Mouse (Mus musculus): ENCODE measurements around the gene Lingo2.

Lingo2 gene

DNA sequence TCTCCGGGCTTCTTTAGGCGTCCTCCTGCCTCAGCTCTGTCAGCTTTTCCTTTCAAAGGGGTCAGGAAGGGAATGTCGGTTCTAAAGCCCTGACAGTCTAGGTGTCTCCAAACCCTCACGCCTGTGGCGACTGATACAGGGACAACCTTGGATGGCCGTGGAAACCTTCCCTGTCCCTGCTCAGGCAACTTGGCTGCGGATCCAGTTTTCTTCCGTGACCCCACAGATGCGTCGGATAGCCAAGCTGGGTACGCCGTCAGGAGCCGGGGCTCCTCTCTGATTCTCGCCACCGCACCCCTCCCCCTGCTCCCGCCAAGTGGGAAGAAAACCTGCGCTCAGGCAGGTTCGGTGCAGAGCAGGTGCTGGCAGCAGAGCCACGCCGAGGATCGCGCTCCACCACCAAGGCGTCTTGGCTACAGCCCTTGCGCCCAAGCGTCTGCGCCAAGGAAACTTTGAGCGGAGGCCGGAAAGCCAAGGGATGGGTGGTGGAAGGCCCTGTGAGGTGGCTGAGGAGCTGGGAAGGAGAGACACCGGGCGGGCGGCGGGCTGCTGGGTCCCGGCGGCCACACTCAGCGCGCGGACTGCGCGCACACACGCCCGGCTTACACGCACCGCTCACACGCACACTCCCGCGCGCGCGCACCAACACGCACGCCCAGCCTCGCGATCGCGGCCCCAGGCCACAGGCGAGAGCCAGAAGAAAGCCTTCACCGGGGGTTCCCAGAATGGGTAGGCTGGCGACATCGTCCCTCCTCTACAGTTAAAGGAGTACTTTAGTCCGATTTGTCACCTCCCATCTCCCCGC, at the start of gene Lingo2:
Lingo2 (minus strand) TSS at position 598 of the 805 bp plus-strand sequence.
- DNase-seq (ENCODE audit: low read depth, low spot score) = no peak

DNA sequence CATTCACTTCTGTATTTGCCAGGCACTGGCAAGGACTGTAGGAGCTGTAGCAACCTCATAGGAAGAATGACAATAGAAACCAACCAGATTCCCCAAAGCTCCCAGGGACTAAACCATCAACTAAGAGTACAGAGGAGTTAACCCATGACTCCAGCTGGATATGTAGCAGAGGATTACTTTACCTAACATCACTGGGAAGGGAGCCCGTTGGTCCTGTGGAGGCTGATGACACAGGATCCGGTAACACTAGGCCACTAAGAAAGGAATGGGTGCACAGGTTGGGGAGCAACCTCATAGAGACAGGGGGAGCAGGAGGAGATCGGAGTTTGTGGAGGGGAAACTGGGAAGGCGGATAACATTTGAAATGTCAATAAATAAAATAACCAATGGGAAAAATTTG, 21.8 kb upstream of the Lingo2 start:
- no peak for DNase-seq (ENCODE audit: low read depth, low spot score)

DNA sequence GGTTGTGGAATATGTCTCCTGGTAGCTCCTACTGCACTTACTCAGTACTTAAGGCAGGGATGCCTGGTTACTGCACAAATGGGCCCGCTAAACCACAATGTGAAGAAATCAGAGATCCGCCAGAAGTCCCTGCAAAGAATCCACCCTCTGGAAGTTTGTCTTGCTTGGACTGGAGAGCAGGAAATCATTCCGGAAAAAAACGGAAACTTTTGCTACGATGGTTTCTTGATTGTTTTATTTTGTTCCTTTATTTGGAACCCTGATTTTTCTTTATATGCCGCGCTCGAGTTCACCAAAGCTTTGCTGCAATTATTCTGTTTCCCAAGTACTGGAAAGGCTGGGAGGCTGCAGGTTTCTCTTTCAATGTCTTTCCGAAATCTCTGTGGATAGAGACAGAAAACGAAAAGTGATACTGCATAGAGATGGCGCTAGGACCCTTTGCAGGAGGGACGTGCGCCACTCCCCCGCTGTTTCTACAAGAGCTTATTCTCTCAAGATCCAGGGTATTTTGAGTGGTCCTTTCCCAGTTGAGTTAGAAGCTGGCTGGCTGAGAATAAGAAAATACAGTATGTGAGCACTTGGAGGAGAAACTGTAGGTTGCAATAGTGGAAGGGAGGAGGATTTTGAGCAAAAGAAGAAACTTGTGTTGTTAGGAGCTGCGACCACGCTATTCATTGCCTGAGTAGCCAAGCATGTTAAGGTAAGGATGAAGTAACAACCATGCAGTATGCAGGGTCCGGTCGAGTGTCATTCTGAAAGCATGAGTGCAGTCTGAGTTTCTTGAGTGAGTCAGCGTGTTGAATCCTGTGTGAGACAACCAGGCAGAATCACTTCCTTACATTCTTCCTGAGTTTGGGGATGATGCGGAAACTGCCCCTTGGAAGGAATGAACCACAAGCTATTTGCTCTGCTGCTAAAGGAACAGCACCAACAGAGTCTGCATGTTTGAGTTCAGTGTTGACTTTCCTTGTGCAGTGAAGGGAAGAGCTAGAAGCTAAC, 1.2 kb upstream of the Lingo2 start:
- no peak for DNase-seq (ENCODE audit: low read depth, low spot score)

DNA sequence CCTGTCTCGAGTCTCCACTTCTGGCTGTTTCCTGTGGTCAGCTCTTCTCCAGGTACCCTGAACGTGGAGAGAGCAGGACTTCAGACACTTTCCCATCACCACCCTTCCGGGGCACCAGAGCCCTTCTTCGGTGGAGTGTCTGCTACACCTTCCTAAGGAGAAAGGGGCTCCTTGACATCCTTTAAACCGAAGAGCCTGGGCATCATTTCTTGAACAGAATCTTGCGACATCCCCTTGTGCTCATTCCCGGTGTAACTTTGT, 338 bp upstream of the Lingo2 start:
- DNase-seq (ENCODE audit: low read depth, low spot score) = no peak

DNA sequence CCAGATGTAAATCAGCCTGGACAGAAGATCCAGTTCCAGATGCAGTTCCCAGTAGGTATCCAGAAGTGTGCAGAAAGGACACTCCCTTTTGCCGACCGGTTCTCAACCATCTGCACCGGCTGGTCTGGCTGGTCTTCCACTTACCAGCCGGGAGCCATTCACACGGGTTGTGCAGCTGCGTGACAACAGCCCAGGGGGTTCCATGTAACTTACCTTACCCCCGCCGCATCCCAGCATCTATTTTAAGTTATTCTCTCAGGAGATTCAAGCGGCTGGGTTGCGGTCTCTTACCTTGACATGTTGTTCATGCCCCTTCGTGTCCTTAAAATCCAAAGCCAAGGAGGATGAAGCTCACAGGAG, 777 bp downstream of the Lingo2 start:
- DNase-seq (ENCODE audit: low read depth, low spot score) = no peak

DNA sequence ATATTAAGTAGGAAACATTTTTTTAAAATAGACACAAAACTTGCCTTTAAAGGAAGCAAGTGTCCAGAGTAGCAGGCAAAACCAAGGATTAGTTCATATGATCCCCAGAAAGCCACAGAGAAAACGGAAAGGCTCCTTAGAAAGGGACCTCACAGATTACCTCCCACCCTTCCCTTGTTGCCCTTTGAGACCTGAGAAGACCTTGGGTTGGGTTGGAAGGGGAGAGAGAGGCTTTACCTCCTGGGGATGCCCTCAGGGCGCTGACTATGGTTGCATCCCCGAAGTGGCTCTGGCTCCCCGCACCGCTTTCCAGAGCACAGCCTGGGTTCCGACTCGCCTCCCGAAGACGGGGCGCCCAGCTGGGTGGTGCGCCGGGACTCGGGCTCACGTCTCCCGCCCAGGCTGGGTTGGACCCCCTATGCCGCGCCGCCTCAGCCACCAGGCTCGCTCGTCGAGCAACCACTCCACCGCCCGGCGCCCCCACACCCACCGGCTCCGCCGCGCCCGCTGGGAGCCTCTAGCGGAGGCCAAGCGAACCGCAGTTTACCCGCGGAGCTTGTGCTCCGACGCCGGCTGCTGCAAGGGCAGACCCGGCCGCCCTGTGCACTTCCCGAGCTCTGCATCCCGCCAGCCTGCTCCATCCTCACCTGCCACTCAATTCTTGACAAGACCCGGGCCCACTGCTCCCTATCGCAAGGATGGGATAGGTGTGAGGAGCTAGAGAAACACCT, 1.4 kb downstream of the Lingo2 start:
- DNase-seq (ENCODE audit: low read depth, low spot score) = peak; percentile 37

DNA sequence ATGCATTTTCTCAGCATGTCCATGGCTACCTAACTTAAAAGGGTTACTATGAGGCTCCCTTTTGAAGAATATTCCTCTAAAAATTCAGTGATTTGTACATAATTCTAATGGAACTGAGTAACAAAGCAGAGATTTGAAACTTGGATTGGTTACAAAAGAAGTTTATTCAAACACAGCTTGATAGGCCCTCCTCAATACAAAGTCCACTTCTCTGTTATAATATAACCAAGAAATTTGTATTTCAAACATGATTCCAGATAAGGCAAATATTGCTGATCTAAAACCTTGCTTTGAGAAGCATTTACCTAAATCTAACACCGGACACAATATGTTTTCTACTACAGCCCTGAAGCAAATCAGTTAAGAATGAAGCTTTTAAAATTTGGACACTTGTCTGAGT, 60.7 kb downstream of the Lingo2 start:
- no peak for DNase-seq (ENCODE audit: low read depth, low spot score)

DNA sequence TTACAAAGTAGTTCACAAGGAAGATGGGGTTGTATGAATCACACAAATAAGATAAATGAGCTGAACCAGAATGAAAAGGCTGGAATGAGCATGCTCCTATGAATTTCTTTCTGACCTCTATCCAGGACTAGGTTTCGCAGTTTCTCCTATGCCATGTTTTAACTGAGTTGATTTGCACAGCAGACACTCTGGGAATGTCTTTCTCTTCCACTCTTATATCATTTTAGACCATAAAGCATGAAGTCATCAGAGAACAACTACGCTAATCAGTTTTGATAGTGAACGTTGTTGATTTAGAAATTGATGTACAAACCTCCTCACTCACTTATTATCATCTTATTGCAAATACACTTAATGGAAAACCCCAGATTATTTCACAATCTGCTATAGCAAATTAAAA, 61.2 kb downstream of the Lingo2 start:
- DNase-seq (ENCODE audit: low read depth, low spot score) = no peak

DNA sequence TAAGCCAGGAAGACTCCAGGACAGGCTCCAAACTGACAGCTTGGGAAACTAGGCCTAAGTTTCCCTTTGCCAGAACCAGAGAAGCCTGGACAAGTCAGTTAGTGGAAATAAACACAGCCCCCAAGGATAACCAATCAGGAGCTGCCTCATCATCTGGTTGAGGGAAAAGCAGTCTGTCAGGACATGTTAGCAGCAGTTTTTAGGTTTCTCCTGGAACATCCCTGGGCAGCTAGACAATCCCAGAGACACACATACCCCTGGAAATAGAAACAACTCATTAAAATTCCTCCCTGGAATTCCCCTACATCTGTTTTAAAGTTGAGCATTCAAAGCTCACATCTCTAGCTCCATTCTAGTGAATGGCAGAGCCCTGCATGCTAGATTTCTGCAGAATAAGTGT, 76.8 kb downstream of the Lingo2 start:
- no peak for DNase-seq (ENCODE audit: low read depth, low spot score)

DNA sequence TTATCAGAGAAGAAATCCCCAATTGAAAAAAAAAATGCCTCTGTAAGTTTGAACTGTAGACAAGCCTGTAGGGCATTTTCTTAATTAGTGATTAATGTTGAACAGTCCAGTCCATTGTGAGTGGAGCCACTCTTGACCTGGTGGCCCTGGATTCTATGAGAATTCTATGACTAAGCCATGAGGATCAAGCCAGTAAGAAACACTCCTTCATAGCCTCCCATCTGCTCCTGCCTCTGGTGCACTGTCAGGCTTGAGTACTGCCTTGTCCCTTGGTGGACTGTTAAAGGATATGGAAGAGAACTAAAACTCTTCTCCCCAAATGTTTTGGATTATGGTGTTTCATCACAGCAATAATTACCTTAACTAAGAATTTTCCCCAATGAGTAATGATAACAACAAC, 126.6 kb downstream of the Lingo2 start:
- no peak for DNase-seq (ENCODE audit: low read depth, low spot score)

DNA sequence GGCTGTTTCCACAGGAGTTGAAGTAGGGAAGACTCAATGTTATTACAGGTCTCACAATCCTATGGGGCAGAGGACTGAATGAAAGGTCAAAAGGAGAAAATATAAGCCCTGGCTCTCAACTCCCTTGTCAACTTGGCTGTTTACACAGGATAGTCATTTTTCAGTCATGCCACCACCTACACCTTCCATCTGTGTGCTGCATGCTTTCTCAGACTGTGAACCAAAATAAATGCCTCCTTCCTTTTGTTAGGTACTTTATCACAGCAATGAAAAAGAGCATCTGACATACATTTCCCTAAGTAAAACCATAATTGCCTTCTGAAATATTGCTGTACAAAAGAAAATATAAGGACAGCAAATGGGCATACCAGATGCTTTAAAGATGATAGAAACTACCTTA, 129.6 kb downstream of the Lingo2 start:
- DNase-seq (ENCODE audit: low read depth, low spot score) = no peak

DNA sequence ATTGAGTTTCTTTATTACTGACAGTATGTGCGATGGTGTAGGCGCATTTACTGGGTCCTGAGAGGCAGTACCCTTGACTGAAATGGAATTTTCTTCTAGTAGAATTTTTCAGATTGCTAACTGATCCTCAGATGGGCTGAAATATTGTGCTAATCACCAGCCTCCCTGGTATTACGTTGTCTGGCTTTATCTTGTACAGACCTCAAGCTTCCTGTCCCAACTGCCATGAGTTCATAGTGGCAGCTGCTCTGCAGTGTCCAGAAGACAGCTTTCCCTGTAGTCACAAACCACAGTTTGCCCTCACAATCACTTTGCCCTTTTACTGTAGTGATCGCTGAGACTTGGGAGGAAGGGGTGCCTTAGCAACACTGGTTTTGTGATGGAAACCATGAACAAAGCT, 176.5 kb downstream of the Lingo2 start:
- DNase-seq (ENCODE audit: low read depth, low spot score) = no peak

DNA sequence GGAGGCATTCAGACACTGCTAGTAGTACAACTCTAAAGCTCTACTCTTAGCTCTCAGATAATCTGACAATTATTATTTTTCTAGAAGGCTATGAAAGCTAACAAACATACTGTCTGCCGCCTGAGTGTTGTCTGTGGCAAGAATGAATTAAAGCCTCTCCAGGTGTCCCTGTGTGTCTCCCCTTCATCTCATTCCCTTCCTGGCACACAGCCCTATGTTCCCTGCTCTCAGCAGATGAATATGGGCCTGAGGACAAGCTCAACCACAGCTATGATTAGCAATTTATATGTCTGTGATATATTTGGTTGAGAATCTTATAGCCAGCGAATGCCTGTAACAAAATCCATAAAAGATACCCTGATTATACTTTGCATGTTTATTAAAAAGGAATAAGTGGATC, 220.9 kb downstream of the Lingo2 start:
- DNase-seq (ENCODE audit: low read depth, low spot score) = no peak

DNA sequence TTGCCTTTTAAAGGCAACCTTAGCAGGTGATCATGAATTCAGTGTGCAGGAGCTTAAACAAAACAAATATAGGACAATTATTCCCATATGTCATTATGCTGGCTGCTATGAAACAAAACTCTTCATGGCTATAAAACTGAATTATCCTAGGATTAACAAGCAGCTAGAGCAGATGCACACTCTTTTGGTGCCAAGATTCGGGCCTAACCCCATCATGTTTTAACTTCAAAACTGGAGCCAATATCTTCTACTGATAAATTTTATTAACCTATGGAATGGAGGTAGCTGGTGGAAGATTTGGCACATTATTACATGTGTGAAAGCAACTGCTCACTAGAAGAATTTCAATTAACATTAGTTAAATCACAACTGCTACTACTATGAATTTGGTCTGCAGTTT, 235.1 kb downstream of the Lingo2 start:
- no peak for DNase-seq (ENCODE audit: low read depth, low spot score)

DNA sequence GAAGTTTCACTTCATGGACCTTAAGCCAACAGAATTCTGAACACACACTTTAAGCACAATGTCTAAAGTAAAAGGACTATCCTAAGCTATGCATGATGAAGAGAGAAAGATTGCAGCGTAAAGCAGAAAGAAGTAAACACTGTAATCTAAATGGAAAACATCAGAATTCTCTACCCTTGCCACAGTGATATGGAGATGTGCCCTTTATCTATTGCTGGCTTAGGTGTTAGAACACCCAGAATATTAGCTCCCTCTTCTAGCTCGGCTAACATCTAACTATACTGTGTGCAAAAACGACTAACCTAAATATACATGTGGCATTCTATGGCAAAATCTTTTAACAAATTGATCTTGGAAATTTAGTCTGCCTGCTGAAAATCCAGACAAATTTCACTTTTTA, 252.7 kb downstream of the Lingo2 start:
- no peak for DNase-seq (ENCODE audit: low read depth, low spot score)

DNA sequence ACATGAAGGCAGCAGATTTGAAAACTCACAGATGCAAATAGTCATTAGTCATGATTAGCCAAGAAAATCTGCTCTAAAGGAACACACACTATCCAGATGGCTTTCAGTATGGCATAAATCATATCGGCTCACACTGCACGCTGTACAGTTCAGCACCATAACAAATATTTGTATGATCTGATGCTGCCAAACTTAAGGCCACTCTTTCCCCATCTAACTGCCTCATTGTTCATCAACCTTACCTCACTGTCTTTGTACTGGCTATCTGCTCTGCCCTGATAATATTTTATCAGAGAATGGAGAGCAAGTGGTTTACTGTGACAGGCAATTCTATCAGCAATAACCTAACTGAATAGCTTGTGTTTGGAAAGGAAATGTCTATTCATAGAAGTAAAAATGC, 254.7 kb downstream of the Lingo2 start:
- DNase-seq (ENCODE audit: low read depth, low spot score) = no peak

DNA sequence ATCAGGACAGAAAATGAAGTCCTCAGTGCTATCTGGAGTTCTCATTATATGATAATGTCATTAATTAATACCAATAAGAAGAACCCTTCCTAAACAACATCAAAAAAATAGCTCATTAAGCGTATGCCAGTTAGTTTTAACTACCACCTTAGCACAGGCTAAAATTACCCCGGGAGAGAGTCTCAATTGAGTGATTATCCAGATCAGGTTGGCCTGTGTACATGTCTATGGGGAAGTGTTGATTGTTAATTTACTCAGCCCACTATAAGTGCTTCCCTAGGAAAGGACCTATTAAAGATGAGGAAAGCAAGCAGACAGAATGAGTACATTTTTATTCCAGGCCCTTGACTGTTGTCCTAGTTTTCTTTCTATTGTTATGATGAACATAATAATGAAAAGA, 291.6 kb downstream of the Lingo2 start:
- DNase-seq (ENCODE audit: low read depth, low spot score) = no peak

DNA sequence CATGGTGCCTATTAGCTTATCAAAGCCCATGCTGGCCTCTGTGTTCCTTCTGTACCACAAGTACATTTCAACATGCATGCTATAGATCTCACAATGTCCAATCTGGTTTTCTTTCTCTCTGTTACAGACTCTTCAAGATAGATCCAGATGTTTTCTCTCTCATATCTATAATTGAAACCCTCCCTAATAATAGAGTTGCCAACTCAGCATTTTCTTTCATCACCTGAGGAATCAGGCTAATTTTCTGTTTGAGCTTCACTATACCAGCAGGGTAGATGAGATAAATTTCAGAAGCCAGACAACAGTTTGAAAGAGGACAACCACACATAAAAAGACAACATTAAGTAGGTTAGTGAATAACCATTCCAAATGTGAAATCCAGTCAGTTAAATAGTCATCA, 303.8 kb downstream of the Lingo2 start:
- DNase-seq (ENCODE audit: low read depth, low spot score) = no peak

DNA sequence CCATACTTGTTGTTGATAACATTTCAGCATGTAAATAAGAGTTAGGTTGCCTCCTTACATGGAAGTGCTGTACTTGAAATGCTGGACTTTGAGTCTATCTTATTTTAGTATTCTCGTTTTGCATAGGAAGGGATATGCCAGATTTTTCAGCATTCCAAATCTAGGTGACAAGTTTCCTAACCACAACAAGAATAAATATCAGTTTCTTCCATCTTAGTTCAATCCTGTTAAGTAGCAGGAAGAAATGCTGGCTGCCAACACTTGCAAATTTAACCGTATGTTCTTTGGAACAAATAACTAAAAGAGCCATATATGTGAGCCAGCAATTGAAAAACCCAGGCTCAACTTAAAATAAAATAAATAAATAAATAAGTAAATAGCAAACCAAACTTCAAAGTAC, 315.9 kb downstream of the Lingo2 start:
- no peak for DNase-seq (ENCODE audit: low read depth, low spot score)

DNA sequence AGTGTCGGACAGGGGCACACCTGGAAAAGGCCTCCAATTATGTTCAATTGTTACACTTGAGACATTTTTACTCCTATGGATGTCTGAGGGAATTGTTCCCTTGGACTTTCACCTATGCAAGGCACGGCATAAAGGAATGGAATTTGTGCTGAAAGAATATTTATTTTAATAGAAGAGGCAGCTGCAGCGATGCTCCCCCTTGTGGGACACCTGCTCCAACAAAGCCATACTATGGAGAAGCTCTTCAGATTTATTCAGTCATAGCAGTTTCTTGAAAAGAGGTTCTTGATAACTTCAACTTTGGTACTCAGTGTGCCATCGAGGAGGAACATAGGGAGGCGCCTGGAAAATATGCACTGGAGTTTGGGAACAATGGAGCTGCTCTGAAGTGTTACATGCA, 374.7 kb downstream of the Lingo2 start:
- DNase-seq (ENCODE audit: low read depth, low spot score) = no peak

DNA sequence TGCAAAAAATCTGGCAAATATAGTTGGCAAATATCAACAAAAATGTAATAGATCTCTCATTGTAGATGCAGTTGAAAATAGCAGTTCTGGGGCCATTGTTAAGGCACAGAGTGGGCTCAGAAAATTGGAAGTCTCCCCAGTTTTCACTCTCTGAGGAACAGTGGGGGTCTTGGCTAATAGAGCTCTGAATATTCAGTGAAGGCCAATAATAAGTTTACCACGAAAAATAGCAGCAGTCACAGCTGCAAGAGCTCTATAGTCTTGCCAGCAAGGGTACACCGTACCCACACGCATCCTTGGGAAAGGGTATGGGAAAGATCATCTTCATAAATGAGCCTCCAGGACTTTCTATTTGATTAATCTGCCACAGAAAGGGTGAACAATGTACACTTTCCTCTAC, 375.3 kb downstream of the Lingo2 start:
- no peak for DNase-seq (ENCODE audit: low read depth, low spot score)

DNA sequence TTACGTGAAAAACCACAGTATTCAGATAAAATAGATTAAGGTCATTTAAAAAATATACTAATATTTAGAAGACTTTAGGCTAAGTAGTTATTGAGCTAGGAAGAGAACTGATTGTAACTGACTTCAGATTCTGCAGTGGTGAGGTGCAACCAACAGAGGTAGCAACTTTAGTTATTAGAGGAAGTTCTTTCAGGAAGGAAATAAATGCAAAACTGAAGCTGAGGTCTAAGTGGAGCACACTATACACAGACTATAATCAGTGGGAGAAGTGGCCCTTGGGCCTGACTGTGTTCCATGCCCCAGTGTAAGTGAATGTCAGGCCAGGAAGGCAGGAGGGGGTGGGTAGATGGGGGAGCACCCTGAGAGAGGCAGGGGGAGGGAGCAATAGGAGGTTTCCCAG, 385.0 kb downstream of the Lingo2 start:
- no peak for DNase-seq (ENCODE audit: low read depth, low spot score)

DNA sequence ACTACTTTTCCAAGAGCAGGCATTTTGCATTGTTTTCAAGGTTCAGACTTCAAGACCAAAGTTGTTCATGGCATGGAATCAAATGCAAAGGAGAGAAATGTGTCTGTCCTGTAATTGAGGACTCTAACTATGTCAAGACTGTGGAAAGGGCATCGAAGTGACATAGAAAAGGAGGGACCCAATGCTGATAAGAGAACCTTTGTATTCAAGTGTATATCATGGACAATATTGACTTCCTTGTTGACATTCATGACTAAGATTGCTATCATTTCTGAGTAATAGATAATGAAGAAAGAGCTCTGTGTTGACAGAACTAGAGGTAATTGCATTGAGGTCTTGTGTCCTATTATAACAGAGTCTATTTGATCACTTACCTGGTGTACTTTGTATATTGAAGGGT, 390.6 kb downstream of the Lingo2 start:
- no peak for DNase-seq (ENCODE audit: low read depth, low spot score)

Data from retina, postnatal 7 days (tissue).